Mouse (Mus musculus) adrenal gland, adult 2 months (tissue): Measurements from ENCODE around the gene Ndufs1. TPM values are rescaled to one million over a fixed set of nuclear protein-coding genes. Genes with fewer than 3 reads are reported as not detected.
"Not testable (repeated sequence)": the region's sequence is repeated elsewhere in the genome, so short reads cannot be mapped to it uniquely, and the experiment has no call there.

Experiments used
- DNase-seq: peaks from one replicate; pipeline ENCODE4 v3.0.0; 2021
- polyA plus RNA-seq: library from polyadenylated mRNA; depleted of rRNA; stranded (reverse); fragments of >200 nt; gene quantifications from 2 replicates; pipeline ENCODE4 v1.2.3, GENCODE M21; 2012
- total RNA-seq, 2 experiments: library from RNA; stranded (reverse); gene quantifications; 2 replicates each; pipeline ENCODE4 v1.2.3; 2021

Ndufs1 gene
- total and polyA plus RNA-seq, 3 experiments, result 21.5 to 280 (median 280) TPM

DNA sequence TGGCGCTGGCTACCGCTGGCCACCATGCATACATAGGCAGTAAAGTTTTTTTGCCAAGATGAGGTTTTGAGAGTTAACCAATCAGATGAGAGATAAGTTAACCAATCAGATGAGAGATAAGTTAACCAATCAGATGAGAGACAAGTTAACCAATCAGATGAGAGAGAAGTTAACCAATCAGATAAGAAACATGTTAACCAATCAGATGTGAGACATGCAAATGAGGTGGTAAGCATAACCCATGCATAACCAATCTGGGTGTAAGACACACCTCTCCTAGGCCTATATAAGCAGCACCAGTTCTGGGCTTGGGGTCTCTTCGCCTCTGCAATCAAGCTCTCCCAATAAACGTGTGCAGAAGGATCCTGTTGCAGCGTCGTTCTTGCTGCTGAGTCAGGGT lies 8.8 kb upstream of the Ndufs1 start:
- not testable (repeated sequence) for DNase-seq

DNA sequence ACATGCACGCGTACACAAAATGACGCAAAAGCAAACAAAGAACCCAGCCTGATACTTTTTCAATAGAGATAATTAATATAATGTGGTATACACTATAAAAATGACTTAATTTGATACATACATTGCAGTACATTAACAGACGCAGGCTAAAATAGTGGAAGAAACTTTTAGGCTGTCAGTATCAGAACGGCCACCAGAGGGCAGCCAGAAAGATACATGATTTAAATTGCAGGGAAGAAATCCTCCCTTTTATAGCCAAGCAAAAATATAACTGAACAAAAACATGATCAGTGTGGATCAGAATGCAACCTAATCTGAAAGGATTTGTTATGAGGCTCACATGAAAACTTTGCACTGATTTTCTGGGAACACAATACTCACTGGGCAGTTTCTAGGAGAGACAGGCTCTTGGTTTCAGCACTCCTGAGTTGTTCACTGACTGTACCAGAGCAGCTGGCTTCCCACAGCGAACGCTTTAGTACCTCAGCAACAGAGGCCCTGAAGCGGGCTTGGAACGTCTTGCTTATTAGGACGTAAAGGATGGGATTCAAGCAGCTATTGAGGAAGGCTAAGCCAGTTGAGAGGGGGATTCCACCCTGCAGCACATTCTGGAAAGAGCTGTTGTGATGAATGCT lies 6.1 kb upstream of the Ndufs1 start:
- peak; percentile 50 for DNase-seq

DNA sequence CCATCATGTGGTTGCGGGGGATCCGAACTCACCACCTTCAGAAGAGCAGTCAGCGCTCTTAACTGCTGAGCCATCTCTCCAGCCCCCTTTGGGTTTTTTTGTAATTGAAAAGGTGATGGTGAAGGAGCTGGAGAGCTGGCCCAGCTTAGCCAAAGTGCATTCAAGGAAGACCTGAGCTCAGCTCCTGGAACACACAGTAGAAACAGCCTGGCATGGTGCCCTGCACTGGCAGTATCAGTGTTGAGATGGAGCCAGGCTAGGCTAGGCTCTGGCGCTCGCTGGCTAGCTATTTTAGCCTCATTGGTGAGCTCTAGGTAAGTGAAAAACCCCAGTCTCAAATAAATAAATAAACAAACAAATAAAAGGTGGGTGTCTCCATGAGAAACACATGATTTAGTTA lies 5.6 kb upstream of the Ndufs1 start:
- DNase-seq, result peak; percentile 69

DNA sequence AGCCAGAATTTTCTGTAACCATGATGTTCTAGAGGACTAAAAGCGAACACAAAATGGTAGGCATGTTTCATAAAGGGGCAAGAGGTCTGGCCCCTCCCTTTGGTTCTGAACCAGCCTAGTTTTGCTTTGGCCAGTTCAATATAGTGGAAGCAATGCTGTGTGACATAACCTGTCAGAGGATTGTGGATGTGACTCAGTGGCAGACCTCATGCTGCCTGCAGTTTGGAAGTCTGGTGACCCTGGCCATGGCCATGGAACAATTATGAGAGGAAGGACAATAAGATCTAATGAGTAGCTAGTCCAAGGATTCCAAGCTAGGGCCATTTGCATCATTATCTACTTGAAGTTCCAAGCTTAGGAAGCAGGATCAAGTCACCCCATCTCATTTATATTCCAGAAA lies 4.8 kb upstream of the Ndufs1 start:
- peak; percentile 39 for DNase-seq

DNA sequence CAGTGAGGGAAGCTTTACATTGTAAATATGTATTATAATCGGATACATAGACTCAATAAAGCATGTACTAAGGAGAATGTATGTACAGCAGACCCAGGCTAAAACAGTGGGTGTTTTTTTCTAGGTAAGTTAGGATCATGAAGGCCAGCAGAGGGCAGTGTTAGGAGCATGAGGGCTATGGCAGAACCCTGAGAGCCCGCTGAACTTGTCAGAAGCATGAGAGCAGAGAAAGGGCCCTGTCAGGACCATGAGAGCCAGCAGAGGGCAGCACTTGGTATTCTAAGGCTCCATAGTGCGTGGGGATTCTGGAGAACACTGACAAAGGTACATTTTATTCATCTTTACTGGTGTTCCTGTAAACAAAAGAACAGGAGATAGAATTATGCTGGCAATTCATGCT lies 4.4 kb upstream of the Ndufs1 start:
- peak; percentile 91 for DNase-seq

DNA sequence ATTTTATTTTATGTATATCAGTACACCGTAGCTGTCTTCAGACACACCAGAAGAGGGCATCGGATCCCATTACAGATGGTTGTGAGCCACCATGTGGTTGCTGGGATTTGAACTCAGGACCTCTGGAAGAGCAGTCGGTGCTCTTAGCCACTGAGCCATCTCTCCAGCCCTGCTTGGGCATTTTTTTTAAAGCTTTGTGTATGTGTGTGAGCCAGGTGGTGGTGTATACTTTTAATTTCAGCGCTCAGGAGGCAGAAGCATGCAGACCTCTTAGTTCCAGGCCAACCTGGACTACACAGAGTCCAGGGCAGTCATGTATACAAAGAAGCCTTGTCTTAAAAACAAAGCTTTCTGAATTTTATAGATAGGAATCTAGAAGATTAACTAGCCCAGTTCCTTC lies 3.9 kb upstream of the Ndufs1 start:
- not testable (repeated sequence) for DNase-seq

DNA sequence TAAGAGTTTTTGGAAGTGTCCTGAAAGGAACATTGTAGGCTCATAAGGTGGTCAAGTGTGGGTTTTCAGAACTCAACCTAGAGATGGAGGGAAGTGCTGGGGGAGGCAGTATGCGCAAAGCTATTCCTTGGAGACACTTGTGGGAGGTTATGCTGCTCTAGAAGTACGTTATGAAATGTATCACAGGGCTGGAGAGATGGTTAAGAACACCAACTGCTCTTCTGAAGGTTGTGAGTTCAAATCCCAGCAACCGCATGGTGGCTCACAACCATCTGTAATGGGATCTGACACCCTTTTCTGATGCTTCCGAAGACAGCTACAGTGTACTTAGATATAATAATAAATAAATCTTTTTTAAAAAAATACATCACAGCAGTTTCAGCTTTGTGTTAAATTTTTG lies 3.5 kb upstream of the Ndufs1 start:
- no peak for DNase-seq

DNA sequence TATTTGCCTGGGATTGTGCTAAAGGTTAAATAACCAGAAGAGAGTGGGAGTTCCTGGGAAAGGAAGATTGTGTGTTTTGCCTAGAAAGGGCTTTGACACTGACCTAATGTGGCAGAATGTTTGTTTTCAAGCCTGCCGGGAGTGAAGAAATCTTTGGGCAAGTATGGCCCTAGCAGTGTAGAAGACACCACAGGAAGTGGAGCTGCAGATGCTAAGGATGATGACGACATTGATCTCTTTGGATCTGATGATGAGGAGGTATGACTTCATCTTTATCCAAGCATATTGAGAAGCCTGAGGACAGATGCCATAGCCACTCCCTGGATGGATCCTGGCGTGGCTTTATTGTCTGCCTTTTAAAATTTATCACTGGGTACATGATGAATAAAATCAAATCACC lies 1.7 kb upstream of the Ndufs1 start:
- DNase-seq, result no peak

DNA sequence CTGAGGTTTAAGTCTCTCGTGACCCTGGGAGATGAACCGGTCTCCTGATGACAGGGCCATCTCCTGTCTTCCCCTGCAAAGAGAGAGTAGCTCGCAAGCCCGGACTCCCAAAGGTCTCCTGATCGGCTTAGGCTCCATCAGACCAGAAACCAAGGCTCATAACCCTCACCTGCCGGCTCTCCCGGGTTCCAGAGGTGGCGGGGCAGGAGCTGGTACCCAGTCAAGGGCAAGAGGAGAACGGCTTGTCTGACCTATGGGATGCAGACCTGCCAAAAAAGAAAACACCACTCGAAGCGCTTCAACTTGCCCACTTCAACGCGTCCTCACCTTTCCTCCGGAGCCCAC lies 402 bp downstream of the Ndufs1 start:
- DNase-seq, result no peak

DNA sequence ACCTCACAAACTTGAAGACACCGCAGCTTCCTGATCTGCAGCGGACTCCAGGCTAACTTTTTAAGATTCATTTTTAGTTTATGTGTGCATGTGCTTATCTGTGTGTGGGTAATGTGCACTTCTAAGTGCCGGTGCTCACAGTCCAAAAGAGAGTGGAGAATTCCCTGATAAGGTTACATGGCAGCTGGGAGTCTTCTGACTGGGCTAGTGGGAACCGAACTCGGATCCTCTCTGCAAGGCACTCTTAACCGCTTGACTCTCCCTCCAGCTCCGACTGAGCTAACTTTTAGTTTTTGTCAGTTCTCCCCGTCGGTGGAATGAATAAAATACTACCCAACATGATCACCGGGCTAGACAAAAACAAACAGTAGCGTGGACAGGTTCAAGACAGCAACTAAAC lies 780 bp downstream of the Ndufs1 start:
- no peak for DNase-seq

DNA sequence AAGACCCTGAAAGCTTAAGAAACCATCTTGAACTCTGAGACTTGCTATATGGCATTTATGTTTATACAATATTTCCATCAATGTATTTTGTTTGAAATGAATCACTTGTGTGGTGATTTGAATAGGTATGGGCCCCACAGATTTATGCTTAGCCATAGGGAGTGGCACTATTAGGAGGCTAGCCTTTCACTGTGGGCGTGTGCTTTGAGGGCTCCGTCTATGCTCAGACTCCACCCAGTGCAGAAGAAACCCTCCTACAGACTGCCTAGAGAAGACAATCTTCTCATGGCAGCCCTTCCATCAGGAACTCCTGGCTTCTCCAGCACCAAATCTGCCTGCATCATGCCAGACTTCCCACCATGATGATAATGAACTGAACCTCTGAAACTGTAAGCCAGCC lies 8.0 kb downstream of the Ndufs1 start:
- DNase-seq, result no peak

DNA sequence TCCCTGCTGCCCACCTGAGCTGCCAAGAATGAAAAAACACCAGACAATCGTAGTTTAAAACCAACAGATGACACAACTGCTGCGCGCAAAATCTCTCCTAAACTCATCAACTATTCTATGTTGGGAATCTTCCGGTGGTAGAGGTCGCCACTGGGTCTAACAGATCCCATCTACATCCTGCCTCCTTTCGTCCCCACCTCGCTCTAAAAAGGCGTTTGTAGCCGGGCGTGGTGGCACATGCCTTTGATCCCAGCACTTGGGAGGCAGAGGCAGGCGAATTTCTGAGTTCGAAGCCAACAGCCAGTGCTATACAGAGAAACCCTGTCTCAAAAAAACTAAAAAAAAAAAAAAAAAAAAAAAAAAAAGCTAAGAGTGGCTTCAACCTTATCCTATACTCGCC lies 36.4 kb downstream of the Ndufs1 start:
- no peak for DNase-seq

DNA sequence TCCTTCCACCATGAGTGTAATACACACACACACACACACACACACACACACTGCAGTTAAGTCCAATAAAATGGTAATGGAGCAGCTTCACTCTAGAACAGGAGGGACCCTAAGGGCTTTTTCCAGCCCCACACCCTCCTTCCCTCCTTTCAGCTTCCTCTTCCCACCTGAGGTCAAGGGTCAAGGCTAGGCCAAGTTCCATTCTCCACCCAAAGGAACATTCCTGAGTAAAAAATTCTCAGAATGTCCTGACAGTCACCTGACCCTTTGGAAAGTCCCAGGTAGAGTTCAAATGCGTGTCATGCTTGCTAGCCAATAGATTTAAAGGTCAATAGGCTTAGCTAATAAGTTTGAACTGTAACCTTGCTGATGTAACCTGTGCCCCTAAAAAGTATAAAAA lies 38.0 kb downstream of the Ndufs1 start:
- DNase-seq, result not testable (repeated sequence)

DNA sequence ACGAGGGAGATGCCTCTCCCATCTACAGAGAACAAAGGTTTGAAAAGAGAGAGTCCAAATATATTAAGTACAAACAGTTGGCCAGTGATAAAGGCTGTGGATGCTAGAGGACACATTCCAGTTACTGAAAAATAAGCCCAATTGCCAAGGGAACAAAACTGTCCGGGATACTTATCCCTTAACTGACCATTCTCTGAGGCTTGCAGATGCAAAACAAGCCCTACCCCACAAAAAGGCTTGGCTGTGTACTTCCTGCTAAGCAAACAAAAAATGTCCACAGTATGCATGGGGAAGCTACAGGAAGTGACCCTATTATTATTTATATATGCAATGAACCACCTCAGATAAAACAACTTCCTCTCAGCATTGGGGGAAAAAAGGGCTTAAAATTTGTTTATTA lies 38.7 kb downstream of the Ndufs1 start:
- DNase-seq, result no peak

DNA sequence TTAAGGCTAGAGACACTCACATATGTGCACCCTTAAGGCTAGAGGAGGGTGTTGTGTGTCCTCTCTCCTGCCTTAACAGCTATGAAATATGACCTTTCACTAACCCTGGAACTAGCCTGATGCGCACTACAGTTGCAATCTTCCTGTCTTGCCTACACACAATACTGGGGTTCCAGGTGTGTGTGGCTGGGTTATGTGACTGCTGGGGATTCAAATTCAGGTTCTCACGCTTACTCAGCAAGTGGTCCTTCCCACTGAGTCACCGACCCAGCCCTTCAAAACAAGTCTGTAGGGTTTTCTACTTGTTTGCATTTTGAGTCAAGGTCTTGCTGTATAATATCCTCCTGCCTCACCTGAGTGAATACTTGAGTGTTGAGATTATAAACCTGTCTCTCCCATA lies 42.1 kb downstream of the Ndufs1 start:
- no peak for DNase-seq

DNA sequence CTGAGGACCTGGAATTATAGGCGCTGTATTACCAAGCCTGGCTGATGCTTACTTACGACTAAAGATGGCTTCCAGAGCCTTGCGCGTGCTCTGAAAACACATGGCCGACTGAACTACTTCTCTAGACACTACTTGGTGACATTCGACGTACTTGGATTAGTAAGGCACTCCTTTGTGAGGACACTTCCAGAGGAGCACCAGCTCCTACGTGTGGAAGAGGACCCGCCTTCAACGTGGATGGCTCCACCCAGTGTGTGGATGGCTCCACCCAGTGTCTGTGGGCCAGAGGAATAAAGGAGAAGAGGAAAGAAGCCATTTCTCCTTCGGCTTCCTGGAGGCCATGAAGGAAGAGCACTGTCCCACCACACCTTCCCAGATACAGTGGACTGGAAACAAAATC lies 44.9 kb downstream of the Ndufs1 start:
- DNase-seq, result no peak

DNA sequence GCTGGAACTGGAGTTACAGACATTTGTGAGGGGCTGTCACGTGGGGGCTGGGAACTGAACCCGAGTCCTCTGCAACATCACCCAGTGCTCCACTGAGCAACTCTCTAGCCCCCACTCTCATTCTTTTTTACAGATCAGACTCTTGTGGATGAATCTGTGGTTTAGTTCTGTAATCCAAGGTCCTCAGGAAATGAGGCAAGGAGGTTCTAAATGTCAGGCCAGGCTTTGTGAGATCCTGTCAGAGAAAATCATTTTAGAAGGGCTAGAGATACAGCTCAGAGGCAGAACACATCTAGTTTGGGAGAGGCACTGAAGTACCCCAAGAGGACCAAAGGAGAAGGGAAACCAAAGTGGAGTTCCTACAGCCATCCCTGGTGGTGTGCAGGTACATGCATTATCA lies 45.8 kb downstream of the Ndufs1 start:
- no peak for DNase-seq

DNA sequence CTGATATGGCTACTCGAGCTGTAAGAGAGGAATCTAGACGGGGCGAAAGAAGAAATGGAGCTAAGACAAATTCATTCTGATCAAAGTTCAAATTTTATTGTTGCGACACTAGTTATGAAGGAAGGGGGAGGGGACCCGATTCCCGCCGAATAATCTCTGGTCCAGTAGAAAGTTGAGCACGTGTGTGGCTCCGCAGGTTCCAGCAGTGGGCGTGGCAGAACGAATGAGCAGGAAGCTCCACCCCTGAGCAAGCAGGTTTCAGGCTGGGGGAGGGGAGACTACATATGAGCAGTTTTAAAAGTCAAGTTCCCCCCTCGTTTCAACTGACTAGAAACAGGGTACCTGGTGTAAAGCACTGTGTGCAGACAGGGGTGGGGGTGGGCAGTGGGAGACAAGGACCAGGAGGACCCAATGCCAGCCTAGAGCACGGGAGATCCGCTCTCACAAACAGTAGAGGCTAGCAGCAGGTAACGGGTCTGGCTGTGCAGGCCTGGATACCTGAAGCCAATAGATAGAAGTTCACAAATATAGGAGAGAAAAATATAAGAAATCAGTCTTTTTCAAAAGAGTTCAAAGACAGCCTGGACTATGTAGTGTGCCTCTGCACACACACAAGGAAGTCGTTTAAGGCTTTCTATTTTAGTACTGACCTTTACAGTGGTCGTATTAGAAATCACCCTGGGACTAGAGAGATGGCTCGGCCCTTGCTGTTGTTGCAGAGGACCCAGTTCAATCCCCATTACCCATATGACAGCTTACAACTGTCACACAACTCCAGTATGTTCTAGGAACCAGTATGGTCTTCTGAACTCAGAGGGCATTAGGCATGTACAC lies 46.6 kb downstream of the Ndufs1 start:
- peak; percentile 39 for DNase-seq

DNA sequence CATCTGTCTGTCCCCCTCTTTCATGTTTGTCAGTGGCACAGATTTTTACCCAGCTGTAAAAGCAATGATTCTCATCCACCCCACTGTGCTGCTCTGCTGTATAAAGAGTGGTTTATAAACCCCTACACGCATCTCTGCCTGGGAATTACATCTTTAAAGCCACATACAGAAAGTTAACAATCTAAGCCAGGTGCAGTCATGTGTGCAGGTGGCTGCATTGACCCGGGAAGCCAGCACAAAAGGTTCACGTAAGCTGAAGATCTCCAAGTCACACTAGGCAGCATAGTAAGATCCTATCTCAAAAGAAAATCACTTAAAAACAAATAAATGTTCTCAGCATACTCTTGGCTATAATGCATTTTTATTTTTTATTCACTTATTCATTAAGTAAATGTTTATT lies 47.4 kb downstream of the Ndufs1 start:
- no peak for DNase-seq

DNA sequence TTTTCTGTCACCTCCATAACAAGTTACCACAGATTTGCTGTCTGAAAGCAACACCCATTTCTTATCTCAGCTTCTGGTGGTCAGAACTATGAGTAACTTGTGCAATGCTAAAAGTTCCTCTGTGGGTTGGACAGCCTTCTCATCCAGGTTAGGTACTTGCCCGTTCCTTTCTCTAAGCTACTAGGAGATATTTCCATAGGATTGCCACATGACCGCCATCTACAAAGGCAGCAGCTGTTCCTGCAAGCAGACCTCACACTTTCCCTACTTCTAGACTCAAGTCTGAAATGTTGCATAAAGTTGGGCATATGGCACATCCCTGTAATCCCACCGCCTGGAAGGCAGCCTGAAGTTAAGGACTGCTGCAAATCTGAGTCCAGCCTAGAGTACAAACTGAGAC lies 50.4 kb downstream of the Ndufs1 start:
- no peak for DNase-seq

DNA sequence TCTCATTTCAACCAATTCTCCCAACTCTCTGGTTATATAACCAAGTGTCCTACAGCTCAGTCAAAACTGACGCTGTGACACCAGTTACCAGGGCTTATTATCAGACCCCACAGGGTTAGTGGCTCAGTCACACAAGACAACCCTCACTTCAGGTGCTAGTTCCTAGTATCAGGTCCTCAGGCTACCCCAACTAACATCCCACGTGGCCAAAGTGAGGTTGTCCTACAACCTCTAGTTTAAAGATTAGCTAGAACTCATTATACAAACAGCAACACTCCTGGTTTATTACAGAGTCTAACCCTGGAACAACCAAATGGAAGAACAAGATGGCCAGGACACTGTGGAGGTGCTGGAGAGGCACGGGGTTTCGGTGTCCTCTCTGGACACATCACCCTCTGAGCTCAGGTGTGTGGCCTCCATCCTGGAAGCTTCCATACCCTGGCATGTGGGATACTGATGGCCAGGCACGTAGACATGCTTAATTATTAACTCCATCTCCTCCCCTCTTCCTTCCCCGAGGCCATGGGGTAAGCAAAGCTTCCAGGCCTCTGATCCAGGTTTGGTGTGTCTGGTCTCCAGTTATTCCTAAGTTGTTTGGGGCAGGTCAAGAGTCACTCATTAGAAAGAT lies 52.7 kb downstream of the Ndufs1 start:
- no peak for DNase-seq

DNA sequence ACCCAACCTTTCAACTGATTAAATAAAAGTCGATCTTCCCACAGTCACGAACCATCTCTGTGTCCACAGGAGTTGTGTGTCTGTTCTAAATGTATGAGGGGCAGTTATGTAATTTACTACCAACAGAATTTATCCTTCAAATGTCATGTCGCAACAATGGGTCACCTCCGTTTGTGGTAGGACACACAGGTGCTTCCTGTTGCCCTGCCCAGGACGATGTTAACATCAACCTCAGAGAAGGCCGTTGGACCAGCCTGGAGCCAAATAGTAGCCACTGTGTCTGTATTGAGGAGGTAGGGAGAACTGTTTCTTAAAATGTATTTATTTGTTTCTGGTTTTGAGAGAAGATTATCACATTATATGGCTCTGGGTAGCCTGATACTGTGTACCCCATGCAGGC lies 54.6 kb downstream of the Ndufs1 start:
- no peak for DNase-seq

DNA sequence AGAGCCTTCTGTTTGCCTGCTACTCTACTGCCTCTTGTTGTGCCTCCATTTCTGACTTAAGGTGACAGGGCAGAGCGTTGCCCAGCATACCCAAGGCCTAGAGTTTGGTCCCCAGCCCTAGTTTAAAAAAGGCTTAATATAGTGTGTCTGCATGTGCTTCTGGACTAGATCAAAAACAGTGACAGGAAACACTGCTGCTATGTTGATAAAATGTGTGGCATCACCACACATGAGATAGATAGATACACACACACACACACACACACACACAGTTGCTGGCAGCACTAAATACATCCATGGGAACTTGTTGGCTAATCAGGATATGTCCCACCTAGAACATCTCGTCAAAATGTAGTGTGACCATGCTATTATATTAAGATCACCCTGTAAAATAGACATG lies 56.3 kb downstream of the Ndufs1 start:
- DNase-seq, result no peak

DNA sequence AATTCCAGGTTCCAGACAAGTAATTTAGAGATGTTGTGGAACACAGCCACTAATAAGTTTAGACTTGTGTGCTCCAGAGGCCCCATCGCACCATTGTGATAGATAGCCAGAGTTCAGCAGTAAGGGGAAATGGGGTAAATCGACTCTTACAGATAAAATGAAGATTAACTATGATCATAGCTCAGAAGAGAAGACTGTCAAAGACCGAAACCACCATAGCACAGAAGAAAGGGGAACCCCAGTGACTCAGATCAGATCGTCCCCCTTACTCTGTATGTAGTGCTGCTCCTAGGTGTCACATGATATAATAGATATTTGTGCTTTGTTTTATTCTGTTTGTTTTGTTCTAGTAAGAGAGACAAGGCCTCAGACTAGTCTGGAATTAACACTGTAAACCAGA lies 57.0 kb downstream of the Ndufs1 start:
- DNase-seq, result no peak
